Mouse (Mus musculus) CH12.LX (cell line): ENCODE measurements at regions not wholly inside any gene's neighbourhood (a gene's known extent, or its start where the extent isn't known, plus 50 kb on each side); places are given as distances from the start of the nearest gene placed in this dataset.

Experiments used
- DNase-seq: peaks from one replicate; pipeline ENCODE4 v3.0.0-alpha.2; 2013; ENCODE audit errors: extremely low read depth
- H3K27ac ChIP-seq: 2 replicates; pipeline ENCODE4 v1.5.1; 2012; ENCODE audit warnings: low read depth, mild to moderate bottlenecking, control low read depth, moderate library complexity; ENCODE audit not compliant: insufficient read depth
- H3K27me3 ChIP-seq: replicated peaks from 2 replicates; pipeline ENCODE3; 2012; ENCODE audit warnings: inconsistent platforms
- H3K36me3 ChIP-seq, 2 experiments: replicated peaks in 1 of 2; 2 replicates each; pipeline versions ENCODE3 to v1.6.1; 2012; ENCODE audit warnings: inconsistent platforms in 1 of 2, low read length in 1 of 2, mild to moderate bottlenecking in 1 of 2, mixed read lengths in 1 of 2, moderate library complexity in 1 of 2; ENCODE audit not compliant: control insufficient read depth in 1 of 2, insufficient read depth in 1 of 2
- H3K4me1 ChIP-seq, 2 experiments: 2 replicates each; pipeline ENCODE4 v1.6.1; 2012; ENCODE audit warnings: inconsistent platforms in 1 of 2, moderate library complexity in 1 of 2; ENCODE audit not compliant: insufficient read depth in 2 of 2, control insufficient read depth in 1 of 2
- H3K4me2 ChIP-seq: 2 replicates; pipeline ENCODE4 v1.6.1; 2012; ENCODE audit warnings: low read depth, mild to moderate bottlenecking, control low read depth; ENCODE audit not compliant: poor library complexity, insufficient read depth, severe bottlenecking
- H3K4me3 ChIP-seq, 3 experiments: fragments of 150-350 bp in 1 of 3; sonication (generic) in 1 of 3; replicated peaks in 1 of 3; 2 replicates each; pipeline versions ENCODE3 to v1.5.1; 2011 to 2012; ENCODE audit warnings: low read depth in 2 of 3, low read length in 2 of 3, mild to moderate bottlenecking in 2 of 3, moderate library complexity in 2 of 3, control low read depth in 1 of 3, improper control_type of control experiment in 1 of 3, inconsistent platforms in 1 of 3, mixed read lengths in 1 of 3; ENCODE audit not compliant: poor library complexity in 1 of 3
- H3K79me2 ChIP-seq: replicated peaks from 2 replicates; pipeline ENCODE4 v1.6.1; 2012; ENCODE audit warnings: mild to moderate bottlenecking, moderate library complexity; ENCODE audit not compliant: control insufficient read depth, poor library complexity, insufficient read depth, severe bottlenecking; ENCODE audit errors: extremely low read depth
- H3K9ac ChIP-seq: 2 replicates; pipeline ENCODE4 v1.6.1; 2012; ENCODE audit warnings: low read depth, mild to moderate bottlenecking, control low read depth, moderate library complexity; ENCODE audit not compliant: insufficient read depth
- H3K9me3 ChIP-seq: replicated peaks from 2 replicates; pipeline ENCODE3; 2012; ENCODE audit warnings: low read length, inconsistent platforms, mixed read lengths
- CHD1 ChIP-seq: IDR thresholded peaks from 2 replicates; pipeline ENCODE4 v1.6.1; 2012; ENCODE audit warnings: low read depth, low read length, improper control_type of control experiment, inconsistent platforms
- CHD2 ChIP-seq: IDR thresholded peaks from 2 replicates; pipeline ENCODE4 v1.6.1; 2011; ENCODE audit warnings: low read length, improper control_type of control experiment
- E2F4 ChIP-seq: IDR thresholded peaks from 2 replicates; pipeline ENCODE4 v1.6.1; 2011; ENCODE audit warnings: low read depth, low read length, improper control_type of control experiment; ENCODE audit not compliant: insufficient replicate concordance
- GABPA ChIP-seq: IDR thresholded peaks from 2 replicates; pipeline ENCODE4 v1.6.1; 2012; ENCODE audit warnings: low read depth, low read length, improper control_type of control experiment, inconsistent platforms; ENCODE audit not compliant: insufficient replicate concordance
- IRF4 ChIP-seq: IDR thresholded peaks from 2 replicates; pipeline ENCODE4 v1.6.1; 2014; ENCODE audit warnings: low read depth, mild to moderate bottlenecking, inconsistent platforms, low read length, improper control_type of control experiment
- JUND ChIP-seq: conservative IDR thresholded peaks from 2 replicates; pipeline ENCODE4 v1.6.1; 2011; ENCODE audit warnings: low read depth, low read length, improper control_type of control experiment
- KAT2A ChIP-seq: IDR thresholded peaks from 2 replicates; pipeline ENCODE4 v1.6.1; 2012; ENCODE audit warnings: low read length, improper control_type of control experiment, inconsistent platforms; ENCODE audit not compliant: insufficient replicate concordance
- MAFK ChIP-seq: IDR thresholded peaks from 2 replicates; pipeline ENCODE4 v1.6.1; 2011; ENCODE audit warnings: low read length, improper control_type of control experiment; ENCODE audit not compliant: insufficient replicate concordance
- MAX ChIP-seq: IDR thresholded peaks from 2 replicates; pipeline ENCODE4 v1.6.1; 2011; ENCODE audit warnings: low read length, improper control_type of control experiment
- MAZ ChIP-seq: IDR thresholded peaks from 2 replicates; pipeline ENCODE4 v1.6.1; 2012; ENCODE audit warnings: low read depth, mild to moderate bottlenecking, inconsistent platforms, low read length, improper control_type of control experiment, moderate library complexity
- MEF2A ChIP-seq: IDR thresholded peaks from 2 replicates; pipeline ENCODE4 v1.6.1; 2014; ENCODE audit warnings: low read depth, mild to moderate bottlenecking, inconsistent platforms, low read length, improper control_type of control experiment, borderline replicate concordance
- MXI1 ChIP-seq: IDR thresholded peaks from 2 replicates; pipeline ENCODE4 v1.6.1; 2011; ENCODE audit warnings: mild to moderate bottlenecking, low read depth, low read length, improper control_type of control experiment
- NELFE ChIP-seq: IDR thresholded peaks from 2 replicates; pipeline ENCODE4 v1.6.1; 2011; ENCODE audit warnings: low read depth, low read length, improper control_type of control experiment
- NRF1 ChIP-seq: IDR thresholded peaks from 2 replicates; pipeline ENCODE4 v1.6.1; 2014; ENCODE audit warnings: low read depth, mild to moderate bottlenecking, inconsistent platforms, low read length, improper control_type of control experiment, moderate library complexity
- SIN3A ChIP-seq: IDR thresholded peaks from 2 replicates; pipeline ENCODE4 v1.6.1; 2012; ENCODE audit warnings: low read length, improper control_type of control experiment, inconsistent platforms
- USF1 ChIP-seq: IDR thresholded peaks from 2 replicates; pipeline ENCODE4 v1.6.1; 2014; ENCODE audit warnings: low read depth, mild to moderate bottlenecking, inconsistent platforms, low read length, improper control_type of control experiment
- USF2 ChIP-seq: conservative IDR thresholded peaks from 2 replicates; pipeline ENCODE4 v1.6.1; 2011; ENCODE audit warnings: low read depth, low read length, improper control_type of control experiment
- ZNF384 ChIP-seq: IDR thresholded peaks from 2 replicates; pipeline ENCODE4 v1.6.1; 2012; ENCODE audit warnings: low read depth, low read length, improper control_type of control experiment, inconsistent platforms
- dilution Hi-C: fragments of 300-500 bp; cut with MboI; formaldehyde crosslinking; loops from 2 replicates; pipeline ENCODE4 v1.14.3; 2020; ENCODE audit warnings: low sequenced_read_pairs; ENCODE audit not compliant: extremely low pct_unique_long_range_greater_than_20kb, extremely low pct_ligation_motif_present
- in situ Hi-C: fragments of 300-500 bp; cut with MboI; formaldehyde crosslinking; loops from 3 replicates; pipeline ENCODE4 v1.14.3; 2019; ENCODE audit warnings: low sequenced_read_pairs, low pct_ligation_motif_present, low pct_unique_long_range_greater_than_20kb, mixed read lengths

GRCm38 (mm10) chr19:20261586-20261985 is 129.2 kb downstream of the Anxa1 start:
- H3K4me1 ChIP-seq: no peaks in the 10 kb centered on the region
- H3K79me2 ChIP-seq: no peaks in the 10 kb centered on the region
- H3K27me3 ChIP-seq: no peaks in the 10 kb centered on the region
- no peaks in the 10 kb centered on the region for H3K36me3 ChIP-seq
- no peak overlapping the region for H3K27ac ChIP-seq
- no peak for DNase-seq
- H3K4me3 ChIP-seq: no peak overlapping the region
- H3K4me2 ChIP-seq: no peak overlapping the region
- H3K9ac ChIP-seq: no peak overlapping the region
- no peaks in the 10 kb centered on the region for H3K9me3 ChIP-seq
- dilution Hi-C loops: no loop called here
- no peak for TF ChIP-seq JUND
- no peak for TF ChIP-seq CHD2
- no peak for TF ChIP-seq NRF1
- no peak for TF ChIP-seq CHD1
- in situ Hi-C loops: no loop called here

GRCm38 (mm10) chr19:20252151-20252550 is 138.6 kb downstream of the Anxa1 start:
- H3K4me1 ChIP-seq: no peaks in the 10 kb centered on the region
- H3K36me3 ChIP-seq: no peaks in the 10 kb centered on the region
- H3K4me3 ChIP-seq: no peak overlapping the region
- no peak for DNase-seq
- H3K27ac ChIP-seq: no peak overlapping the region
- H3K79me2 ChIP-seq: no peaks in the 10 kb centered on the region
- no peaks in the 10 kb centered on the region for H3K27me3 ChIP-seq
- H3K9me3 ChIP-seq: no peaks in the 10 kb centered on the region
- no peak overlapping the region for H3K4me2 ChIP-seq
- H3K9ac ChIP-seq: no peak overlapping the region
- in situ Hi-C loops: no loop called here
- dilution Hi-C loops: no loop called here
- no peak for TF ChIP-seq GABPA
- no peak for TF ChIP-seq E2F4
- TF ChIP-seq KAT2A: no peak
- TF ChIP-seq IRF4: no peak
- TF ChIP-seq MEF2A: no peak
- no peak for TF ChIP-seq USF1
- no peak for TF ChIP-seq SIN3A
- TF ChIP-seq CHD1: no peak
- TF ChIP-seq MAFK: no peak
- no peak for TF ChIP-seq ZNF384
- no peak for TF ChIP-seq MAZ
- TF ChIP-seq MXI1: no peak
- no peak for TF ChIP-seq USF2
- no peak for TF ChIP-seq MAX
- no peak for TF ChIP-seq NELFE
- TF ChIP-seq, all 38 proteins: peak for 0
